Mouse (Mus musculus) embryo, embryonic 10.5 days (tissue): Measurements from ENCODE around the gene Klhl5.
A peak's percentile ranks its signal among the peaks of the same experiment; 100 is the strongest.

Experiments used
- DNase-seq: peaks from one replicate; pipeline ENCODE4 v3.0.0-alpha.2; 2015; ENCODE audit warnings: low spot score

Gene Klhl5

GRCm38 (mm10) chr5:65146749-65147148, 39.4 kb downstream of the Klhl5 start:
- no peak for DNase-seq

GRCm38 (mm10) chr5:65149706-65150105, 42.4 kb downstream of the Klhl5 start:
- DNase-seq: no peak

GRCm38 (mm10) chr5:65150376-65150955, 43.1 kb downstream of the Klhl5 start:
- no peak for DNase-seq

- DNase-seq: no peak
Measured at GRCm38 (mm10) chr5:65151276-65151675, 43.9 kb downstream of the Klhl5 start.

GRCm38 (mm10) chr5:65151767-65152166, 44.4 kb downstream of the Klhl5 start:
- no peak for DNase-seq

GRCm38 (mm10) chr5:65154287-65154686, 46.9 kb downstream of the Klhl5 start:
- DNase-seq: no peak

- peak; percentile 37 for DNase-seq
Measured at GRCm38 (mm10) chr5:65156853-65157252, 49.5 kb downstream of the Klhl5 start.

GRCm38 (mm10) chr5:65157412-65158381, 50.4 kb downstream of the Klhl5 start:
- peak; percentile 16 for DNase-seq

GRCm38 (mm10) chr5:65158696-65159305, 51.5 kb downstream of the Klhl5 start:
- no peak for DNase-seq

- no peak for DNase-seq
Measured at GRCm38 (mm10) chr5:65163001-65163400, 55.7 kb downstream of the Klhl5 start.

- no peak for DNase-seq
Measured at GRCm38 (mm10) chr5:65163489-65164092, 56.3 kb downstream of the Klhl5 start.

GRCm38 (mm10) chr5:65170206-65170605, 62.9 kb downstream of the Klhl5 start:
- DNase-seq: no peak

GRCm38 (mm10) chr5:65175035-65175917, 67.9 kb downstream of the Klhl5 start:
- no peak for DNase-seq

- DNase-seq: no peak
Measured at GRCm38 (mm10) chr5:65175918-65176484, 68.7 kb downstream of the Klhl5 start.

- DNase-seq: no peak
Measured at GRCm38 (mm10) chr5:65177026-65177514, 69.7 kb downstream of the Klhl5 start.

GRCm38 (mm10) chr5:65178477-65178876, 71.1 kb downstream of the Klhl5 start:
- no peak for DNase-seq

- no peak for DNase-seq
Measured at GRCm38 (mm10) chr5:65181160-65181793, 73.9 kb downstream of the Klhl5 start.

- no peak for DNase-seq
Measured at GRCm38 (mm10) chr5:65181794-65182169, 74.4 kb downstream of the Klhl5 start.

GRCm38 (mm10) chr5:65182268-65182667, 74.9 kb downstream of the Klhl5 start:
- DNase-seq: no peak

GRCm38 (mm10) chr5:65191601-65192000, 84.3 kb downstream of the Klhl5 start:
- DNase-seq: no peak
